Mouse (Mus musculus) forebrain, embryonic 14.5 days (tissue): ENCODE results near the gene Fam167b. TPM values are rescaled to one million over a fixed set of nuclear protein-coding genes. Genes with fewer than 3 reads are reported as not detected.
"Not testable (repeated sequence)": the region's sequence is repeated elsewhere in the genome, so short reads cannot be mapped to it uniquely, and the experiment has no call there.

Source experiments
- ATAC-seq: fragments of 200-750 bp; cut with Nextera tagmentation; 2 replicates; pipeline ENCODE4 v1.8.0; 2017; ENCODE audit warnings: mild to moderate bottlenecking, moderate library complexity
- DNase-seq: peaks from one replicate; pipeline ENCODE4 v3.0.0-alpha.2; 2015; ENCODE audit warnings: low spot score
- H3K27ac ChIP-seq: fragments of 300-500 bp; sonication (generic); 2 replicates; pipeline ENCODE4 v1.5.1; 2014; ENCODE audit warnings: low read depth, mild to moderate bottlenecking, control low read depth, low read length, moderate library complexity
- H3K27me3 ChIP-seq: fragments of 300-500 bp; sonication (generic); replicated peaks from 2 replicates; pipeline ENCODE4 v1.6.1; 2014; ENCODE audit warnings: low read length, control low read depth, mixed read lengths; ENCODE audit not compliant: control insufficient read depth, insufficient read depth
- H3K36me3 ChIP-seq: fragments of 300-500 bp; sonication (generic); 2 replicates; pipeline ENCODE4 v1.6.1; 2014; ENCODE audit warnings: low read length, control low read depth; ENCODE audit not compliant: control insufficient read depth, insufficient read depth
- H3K4me1 ChIP-seq: fragments of 300-500 bp; sonication (generic); 2 replicates; pipeline ENCODE4 v1.6.1; 2014; ENCODE audit warnings: antibody characterized with exemption, low read length, control low read depth; ENCODE audit not compliant: control insufficient read depth, insufficient read depth
- H3K4me2 ChIP-seq: fragments of 300-500 bp; sonication (generic); 2 replicates; pipeline ENCODE4 v1.6.1; 2014; ENCODE audit warnings: mild to moderate bottlenecking, control low read depth, low read length
- H3K4me3 ChIP-seq: fragments of 300-500 bp; sonication (generic); 2 replicates; pipeline ENCODE4 v1.5.1; 2014; ENCODE audit warnings: low read depth, low read length, control low read depth
- H3K9ac ChIP-seq: fragments of 300-500 bp; sonication (generic); 2 replicates; pipeline ENCODE4 v1.6.1; 2014; ENCODE audit warnings: mild to moderate bottlenecking, low read length, control low read depth, moderate library complexity
- H3K9me3 ChIP-seq: fragments of 300-500 bp; sonication (generic); replicated peaks from 2 replicates; pipeline ENCODE4 v1.6.1; 2016; ENCODE audit warnings: low read length, control low read depth, mixed read lengths; ENCODE audit not compliant: control insufficient read depth
- WGBS: fragments of 180-500 bp; shearing (Covaris S2); extraction: QIAGEN DNeasy Blood & Tissue Kit; methylation state at CpG from one replicate; pipeline ENCODE4 v1.1.7; 2014; 5-methylcytosine and 5-hydroxymethylcytosine counted together
- polyA plus RNA-seq: library from polyadenylated mRNA; unstranded; fragments of >200 nt; fragmentation: Nextera tagmentation; extraction: Ambion mirVana; gene quantifications from 2 replicates; pipeline ENCODE4 v1.2.1, GENCODE M21; 2014

Fam167b gene
- polyA plus RNA-seq, 1 experiment from 2014 or later = not detected

- H3K36me3 ChIP-seq = no peaks in the 10 kb centered on the region
- H3K27ac ChIP-seq = no peak overlapping the region
- H3K27me3 ChIP-seq = no peaks in the 10 kb centered on the region
- no peaks in the 10 kb centered on the region for H3K9me3 ChIP-seq
- ATAC-seq (peak; percentile 15; the same call in 1 of the 2 replicates), DNase-seq (no peak)
- H3K9ac ChIP-seq = peak overlapping the region; percentile 67
- peak overlapping the region; percentile 46; the same call in 1 of the 2 replicates for H3K4me3 ChIP-seq
- peaks cover 6% of the 10 kb centered on the region for H3K4me1 ChIP-seq
- WGBS = 90% methylated on average over 9 of the region's 9 CpGs
- peak overlapping the region; percentile 81 for H3K4me2 ChIP-seq
Observed at GRCm38 (mm10) chr4:129557256-129557808, 21.0 kb downstream of the Fam167b start.

GRCm38 (mm10) chr4:129556532-129557223 lies 21.7 kb downstream of the Fam167b start:
- H3K4me2 ChIP-seq = peak overlapping the region; percentile 81
- peak overlapping the region; percentile 46 for H3K4me3 ChIP-seq
- peaks cover 6% of the 10 kb centered on the region for H3K4me1 ChIP-seq
- DNase-seq (peak; percentile 92), ATAC-seq (peak; percentile 83)
- WGBS = 7% methylated on average over 33 of the region's 33 CpGs
- no peaks in the 10 kb centered on the region for H3K9me3 ChIP-seq
- no peaks in the 10 kb centered on the region for H3K36me3 ChIP-seq
- H3K27ac ChIP-seq = no peak overlapping the region
- H3K9ac ChIP-seq = peak overlapping the region; percentile 67
- H3K27me3 ChIP-seq = no peaks in the 10 kb centered on the region

DNA sequence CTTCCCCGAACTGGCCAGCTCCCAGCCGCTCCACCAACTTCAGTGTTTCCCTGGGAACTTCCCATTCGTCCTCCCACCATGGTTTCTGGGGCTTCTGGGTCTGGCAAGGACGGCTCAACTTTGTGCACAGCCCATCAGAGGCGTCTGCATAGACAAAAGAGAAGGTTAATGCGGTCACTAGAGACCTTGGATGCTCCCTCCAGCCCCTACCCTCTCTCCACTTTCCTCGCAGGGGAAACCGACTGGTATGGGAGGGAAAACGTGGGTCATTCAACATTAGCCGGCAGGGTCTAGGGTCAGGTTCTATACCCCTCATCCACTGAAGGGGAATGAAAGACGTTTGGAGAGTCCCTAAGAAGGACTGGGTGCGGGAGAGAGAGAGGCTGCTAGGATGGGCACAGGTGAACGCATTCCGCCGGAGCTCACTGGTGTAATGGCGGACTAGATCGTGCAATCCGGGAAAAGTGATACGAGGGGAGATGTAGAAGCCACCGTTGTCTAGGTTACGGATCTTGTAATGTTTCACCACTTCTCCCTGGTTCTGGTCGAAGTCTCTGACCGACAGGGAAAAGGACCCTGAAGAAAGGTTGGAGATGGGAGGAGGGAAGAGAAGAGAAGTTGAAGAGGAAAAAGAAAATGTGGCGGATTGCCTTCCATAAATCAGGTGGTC lies 22.4 kb downstream of the Fam167b start:
- WGBS = under 1% methylated on average over 24 of the region's 24 CpGs
- H3K27ac ChIP-seq = peak overlapping the region; percentile 21; the same call in 1 of the 2 replicates
- peak; percentile 11 for DNase-seq

GRCm38 (mm10) chr4:129555421-129555861 lies 22.9 kb downstream of the Fam167b start:
- Histone ChIP-seq H3K27me3 (no peaks in the 10 kb centered on the region), H3K9ac (peak overlapping the region; percentile 67), H3K4me1 (peaks cover 6% of the 10 kb centered on the region), H3K27ac (no peak overlapping the region), H3K4me2 (peak overlapping the region; percentile 81), H3K9me3 (no peaks in the 10 kb centered on the region), H3K36me3 (no peaks in the 10 kb centered on the region), H3K4me3 (peak overlapping the region; percentile 46)
- DNase-seq (peak; percentile 33), ATAC-seq (peak; percentile 26; the same call in 1 of the 2 replicates)
- 5% methylated on average over 16 of the region's 16 CpGs for whole genome bisulfite sequencing

More for the DNA sequence above, 22.4 kb downstream of the Fam167b start:
- Histone ChIP-seq H3K36me3 (no peaks in the 10 kb centered on the region), H3K4me3 (peak overlapping the region; percentile 46), H3K4me2 (peak overlapping the region; percentile 81), H3K4me1 (peaks cover 6% of the 10 kb centered on the region), H3K9me3 (no peaks in the 10 kb centered on the region), H3K27me3 (no peaks in the 10 kb centered on the region), H3K9ac (peak overlapping the region; percentile 67)
- ATAC-seq = peak; percentile 65

- not testable (repeated sequence) for H3K9me3 ChIP-seq, H3K27me3 ChIP-seq, H3K27ac ChIP-seq, H3K4me1 ChIP-seq, H3K9ac ChIP-seq, ATAC-seq, H3K36me3 ChIP-seq, H3K4me2 ChIP-seq, DNase-seq, H3K4me3 ChIP-seq
- WGBS = 84% methylated on average over 6 of the region's 6 CpGs
Observed at GRCm38 (mm10) chr4:129554512-129554911, 23.8 kb downstream of the Fam167b start.

DNA sequence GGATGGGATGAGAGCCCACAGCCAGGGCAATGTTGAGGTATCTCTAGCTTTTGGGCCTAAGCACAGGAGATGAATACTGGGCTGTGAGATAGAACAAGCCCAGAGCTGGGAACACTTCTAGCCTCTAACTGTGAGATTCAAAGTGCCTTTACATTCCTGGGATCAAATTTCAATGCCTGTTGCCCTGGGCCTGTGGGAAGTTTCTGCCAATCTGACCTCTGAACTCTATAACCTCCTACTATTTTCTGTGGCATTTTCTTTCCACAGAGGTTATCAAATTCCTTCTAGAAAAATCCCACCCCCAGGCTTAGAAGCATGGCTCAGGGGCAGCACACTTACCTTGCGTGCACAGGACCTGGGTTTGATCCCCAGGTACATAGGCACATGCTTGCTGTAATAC lies 28.1 kb downstream of the Fam167b start:
- WGBS = 54% methylated on average over 1 of the region's 1 CpGs
- ATAC-seq (no peak), DNase-seq (no peak)
- Histone ChIP-seq H3K4me3 (no peak overlapping the region), H3K36me3 (no peaks in the 10 kb centered on the region), H3K27ac (no peak overlapping the region), H3K4me1 (peaks cover under 1% of the 10 kb centered on the region), H3K4me2 (no peak overlapping the region), H3K27me3 (no peaks in the 10 kb centered on the region), H3K9ac (no peak overlapping the region), H3K9me3 (no peaks in the 10 kb centered on the region)

DNA sequence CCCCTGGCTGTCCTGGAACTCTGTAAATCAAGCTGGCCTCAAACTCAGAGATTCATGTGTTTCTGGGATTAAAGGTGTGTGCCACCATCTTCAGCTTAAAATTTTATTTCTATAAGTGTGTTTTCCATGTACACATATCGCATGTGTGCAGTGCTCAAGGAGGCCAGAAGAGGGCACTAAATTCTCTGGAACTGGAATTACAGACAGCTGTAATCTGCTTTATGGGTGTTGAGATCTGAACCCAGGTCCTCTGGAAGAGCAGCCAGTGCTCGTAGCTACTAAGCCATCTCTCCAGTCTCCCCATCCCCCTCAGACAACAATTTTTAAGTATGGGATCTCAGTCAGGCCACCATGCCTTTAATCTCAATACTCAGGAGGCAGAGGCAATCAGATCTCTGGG lies 29.0 kb downstream of the Fam167b start:
- Histone ChIP-seq H3K27me3 (no peaks in the 10 kb centered on the region), H3K4me2 (no peak overlapping the region), H3K4me3 (no peak overlapping the region), H3K36me3 (no peaks in the 10 kb centered on the region), H3K9me3 (no peaks in the 10 kb centered on the region), H3K27ac (no peak overlapping the region), H3K4me1 (no peaks in the 10 kb centered on the region), H3K9ac (no peak overlapping the region)
- no peak for ATAC-seq
- WGBS = 97% methylated on average over 2 of the region's 2 CpGs
- peak; percentile 33 for DNase-seq

GRCm38 (mm10) chr4:129547631-129548030 lies 30.7 kb downstream of the Fam167b start:
- 88% methylated on average over 4 of the region's 4 CpGs for WGBS
- not testable (repeated sequence) for H3K9ac ChIP-seq, H3K4me3 ChIP-seq, H3K4me2 ChIP-seq, H3K36me3 ChIP-seq, ATAC-seq, H3K27me3 ChIP-seq, H3K4me1 ChIP-seq, H3K27ac ChIP-seq, DNase-seq, H3K9me3 ChIP-seq
